Mouse (Mus musculus) forelimb bud, embryonic 11.5 days (tissue): ENCODE measurements at regions not wholly inside any gene's neighbourhood (a gene's known extent, or its start where the extent isn't known, plus 50 kb on each side); places are given as distances from the start of the nearest gene placed in this dataset.

Source experiments
- DNase-seq: peaks from one replicate; pipeline ENCODE4 v3.0.0-alpha.2; 2012; ENCODE audit warnings: low read depth, low spot score

- DNase-seq, result no peak
These were observed 158.1 kb downstream of the Icos start for GRCm38 (mm10) chr1:61135597-61136545.

GRCm38 (mm10) chr1:61137210-61137885, 159.6 kb downstream of the Icos start:
- DNase-seq, result no peak

GRCm38 (mm10) chr1:61137954-61138353, 160.2 kb downstream of the Icos start:
- no peak for DNase-seq

DNA sequence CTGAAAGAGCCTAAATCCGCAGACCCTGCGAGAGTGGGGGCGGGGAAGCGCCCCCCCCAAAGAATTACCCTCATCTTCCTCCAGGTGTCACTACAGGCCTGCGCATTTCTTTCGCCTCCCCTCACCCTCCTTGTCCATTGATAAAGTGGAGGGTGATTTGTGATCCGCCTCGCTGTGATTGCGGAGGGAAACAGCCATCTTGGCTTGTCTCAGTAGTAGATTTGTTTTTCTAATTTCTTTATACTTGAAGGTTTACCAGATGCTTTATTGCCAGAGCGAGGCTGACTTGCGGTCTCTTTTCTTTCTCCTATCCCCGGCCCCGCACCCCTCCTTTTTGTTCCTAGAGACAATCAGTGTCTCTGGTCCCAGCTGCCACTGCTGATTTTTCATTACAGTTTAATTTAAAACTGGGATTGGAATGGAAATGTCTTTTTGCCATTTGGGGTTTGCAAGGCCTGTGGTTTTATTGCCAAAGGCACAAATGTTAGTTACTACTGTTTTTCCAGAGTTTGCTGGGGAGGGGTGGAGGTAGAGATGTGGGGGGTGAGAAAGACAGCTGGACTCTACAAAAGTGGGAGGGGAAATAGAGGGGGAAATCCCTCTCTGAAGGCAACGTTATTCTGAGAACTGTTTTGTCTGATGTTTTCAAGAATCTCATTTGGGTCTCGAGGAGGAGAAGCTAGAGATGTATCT, 161.7 kb downstream of the Icos start:
- DNase-seq, result peak; percentile 77

DNA sequence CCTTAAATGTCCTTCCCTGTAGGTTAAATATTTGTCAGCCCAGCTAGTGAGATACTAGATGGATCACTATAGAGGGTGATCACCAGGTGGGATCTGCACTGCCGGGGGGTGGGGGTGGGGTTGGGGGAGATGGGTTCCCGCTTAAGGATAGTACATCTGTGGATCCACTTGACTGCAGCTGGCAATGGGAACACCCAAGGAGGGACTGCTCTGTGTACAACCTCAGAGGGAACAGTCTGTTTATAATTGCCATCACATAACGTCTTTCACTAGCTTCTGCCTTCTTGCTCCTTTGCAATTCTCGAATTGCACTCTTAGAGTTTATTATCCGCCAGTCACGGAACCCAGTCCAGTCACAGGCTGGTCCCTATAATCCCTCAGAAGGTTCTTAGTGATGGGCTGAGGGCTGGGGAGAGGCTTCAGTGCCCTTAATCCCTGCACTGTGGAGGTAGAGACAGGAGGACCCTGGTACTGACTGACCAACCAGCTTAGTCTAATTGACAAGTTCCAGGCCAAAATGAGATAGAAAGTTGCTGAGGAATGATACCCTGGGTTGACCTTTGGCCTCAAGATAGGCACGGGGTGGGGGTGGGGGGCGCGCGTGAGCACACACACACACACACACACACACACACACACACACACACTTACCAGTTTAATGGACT, 162.4 kb downstream of the Icos start:
- no peak for DNase-seq

DNA sequence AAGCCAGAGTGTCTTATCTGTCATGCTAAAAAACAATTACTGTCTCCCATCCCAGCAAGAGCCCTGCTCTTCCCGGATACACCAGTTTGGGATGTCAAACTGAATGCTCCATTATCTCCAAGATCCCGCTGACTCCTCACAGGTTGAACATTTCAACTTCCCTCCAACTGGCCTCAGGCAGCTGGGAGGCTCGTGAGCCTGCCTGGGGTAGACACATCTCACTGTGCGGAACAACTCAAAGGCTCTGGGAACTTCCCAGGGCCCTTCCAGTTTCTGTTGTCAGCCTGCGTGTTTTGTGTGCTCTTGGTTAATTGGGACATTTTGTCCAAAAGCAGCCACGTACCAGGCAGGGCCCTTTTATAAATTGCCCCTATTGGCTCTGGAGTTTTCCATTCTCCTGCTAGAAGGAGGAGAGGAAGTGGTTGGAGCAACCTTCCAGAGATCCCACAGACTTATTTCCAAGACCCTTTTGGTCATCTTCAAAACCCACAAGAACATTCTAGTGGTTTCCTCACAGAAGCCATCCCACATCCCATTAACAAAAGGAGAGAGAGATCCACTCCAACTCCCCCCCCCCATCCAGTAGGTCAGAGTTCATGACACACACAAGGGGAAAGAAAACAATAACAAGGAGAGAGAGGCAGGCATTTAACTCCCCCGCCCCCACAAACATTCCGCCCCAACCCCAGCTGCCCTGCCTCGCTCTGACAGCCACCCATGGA, 163.3 kb downstream of the Icos start:
- DNase-seq, result no peak

DNA sequence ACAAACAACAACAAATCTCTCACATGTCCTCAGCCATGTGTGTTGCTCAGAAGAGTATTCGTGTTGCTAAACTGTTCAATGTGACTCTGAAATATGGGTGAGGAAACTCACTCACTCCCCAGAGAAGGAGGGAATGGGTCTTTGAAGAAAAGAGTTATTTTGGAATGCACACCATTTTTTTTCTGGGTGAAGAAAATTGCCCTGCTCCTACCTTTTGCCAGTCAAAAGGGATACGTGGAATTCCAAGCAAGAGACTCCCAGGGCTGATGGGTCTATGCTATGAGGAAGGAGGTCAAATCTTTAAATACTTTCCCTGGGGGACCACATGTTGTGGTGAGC, 163.8 kb downstream of the Icos start:
- DNase-seq, result peak; percentile 32

DNA sequence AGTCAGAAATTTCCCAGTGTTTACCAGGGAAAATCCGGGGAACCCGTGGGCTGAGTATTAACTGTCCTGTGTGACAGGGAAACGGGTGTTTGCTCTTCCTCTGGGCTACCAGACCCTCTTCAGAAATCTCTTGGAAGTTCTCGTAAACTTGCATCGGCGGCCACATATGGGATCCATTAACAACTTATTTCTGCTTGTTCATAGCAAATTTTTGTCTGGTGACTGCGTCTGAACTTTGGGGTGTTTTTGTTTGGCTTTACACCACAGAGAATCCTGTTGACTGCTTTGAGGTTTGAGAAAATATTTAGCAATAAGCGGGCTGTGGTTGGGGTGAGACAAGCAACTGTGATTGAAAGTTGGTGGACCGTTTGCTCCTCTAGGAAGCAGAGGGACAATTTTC, 164.2 kb downstream of the Icos start:
- peak; percentile 74 for DNase-seq

GRCm38 (mm10) chr1:61143030-61143753, 165.5 kb downstream of the Icos start:
- DNase-seq, result peak; percentile 35

- DNase-seq, result no peak
These were observed 166.0 kb downstream of the Icos start for GRCm38 (mm10) chr1:61143754-61144066.

DNA sequence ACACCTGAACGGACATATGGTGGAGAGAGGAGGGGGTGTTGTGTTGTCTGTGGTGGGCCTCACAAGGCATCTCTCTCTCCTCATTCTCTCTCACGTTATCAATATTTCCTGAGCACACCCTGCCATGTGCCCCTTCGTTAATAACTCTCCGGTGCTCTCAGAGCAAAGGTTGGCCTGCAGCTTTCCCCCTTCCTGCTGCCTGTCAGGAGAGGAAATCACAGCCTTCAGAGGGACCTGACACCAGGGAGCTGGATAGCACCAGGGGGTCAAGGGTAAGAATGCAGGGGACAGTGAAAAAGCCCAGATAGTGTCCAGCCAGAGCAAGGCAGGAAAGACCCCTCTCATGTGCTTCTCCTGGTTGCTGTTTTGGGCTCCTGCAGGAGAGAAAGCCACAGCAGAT, 167.3 kb downstream of the Icos start:
- DNase-seq, result no peak

DNA sequence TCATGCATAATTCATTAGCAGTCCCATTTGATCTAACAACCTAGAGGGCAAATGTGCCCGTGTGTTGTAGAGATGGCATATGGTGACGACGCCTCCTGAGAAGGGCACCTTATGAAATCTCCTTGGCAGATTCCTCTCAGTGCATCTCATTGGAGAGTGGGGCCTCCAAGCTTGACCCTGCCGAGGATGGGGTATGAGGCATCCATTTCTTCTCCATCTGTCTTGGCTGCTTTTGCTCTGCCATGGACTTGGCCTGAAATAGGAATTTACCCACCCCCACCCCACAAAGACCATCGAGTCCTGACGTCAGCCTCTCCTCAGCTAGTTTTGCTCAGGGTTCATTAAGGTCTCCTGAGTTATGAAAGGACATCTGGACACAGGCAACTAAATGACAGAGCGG, 167.8 kb downstream of the Icos start:
- DNase-seq, result no peak

DNA sequence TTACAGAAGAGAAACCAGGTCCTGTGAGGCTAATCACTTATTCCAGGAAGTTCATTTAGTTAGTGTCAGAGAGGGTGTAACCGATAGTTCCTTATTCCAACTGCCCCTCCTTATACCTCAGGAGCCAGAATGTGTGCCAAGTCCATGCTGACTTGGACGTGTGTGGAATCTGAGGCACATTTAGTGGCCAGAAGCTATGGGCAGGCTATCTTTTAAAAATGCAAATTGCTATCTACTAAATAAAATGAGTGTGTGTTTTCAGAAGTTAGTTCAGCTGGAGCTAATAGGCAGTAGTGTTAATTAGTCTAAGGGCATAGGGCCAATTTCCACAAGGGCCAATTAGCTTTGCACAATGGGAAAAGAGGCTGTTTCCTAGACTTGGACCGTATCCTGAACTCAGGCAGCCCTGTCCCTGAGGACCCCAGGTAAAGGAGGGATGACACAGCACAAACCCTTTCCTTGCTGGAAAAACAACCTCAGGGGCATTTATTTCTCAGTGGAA, 168.5 kb downstream of the Icos start:
- no peak for DNase-seq

- peak; percentile 51 for DNase-seq
These were observed 174.0 kb downstream of the Icos start for GRCm38 (mm10) chr1:61151742-61152141.

- DNase-seq, result no peak
These were observed 174.4 kb downstream of the Icos start for GRCm38 (mm10) chr1:61152157-61152556.

DNA sequence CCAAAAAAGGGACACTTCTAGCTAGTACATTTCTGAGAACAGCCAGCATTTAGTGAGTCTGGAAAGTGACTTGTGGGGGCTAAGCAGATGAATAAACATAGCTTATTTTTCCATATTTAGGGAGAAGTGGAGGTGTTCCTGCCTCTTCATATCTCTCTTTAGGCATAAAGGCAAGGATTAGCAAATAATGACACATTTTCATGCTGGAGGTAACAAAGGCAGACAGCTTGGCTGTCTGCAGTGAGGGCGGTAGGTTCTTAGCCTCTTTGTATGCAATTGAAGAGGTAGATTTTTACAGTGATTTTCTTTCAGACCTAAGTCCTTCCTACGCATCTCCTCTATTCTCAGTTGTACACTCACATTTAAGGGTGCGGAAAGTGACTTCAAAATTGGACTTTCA, 176.5 kb downstream of the Icos start:
- DNase-seq, result no peak

GRCm38 (mm10) chr1:61157271-61157670, 179.5 kb downstream of the Icos start:
- no peak for DNase-seq

DNA sequence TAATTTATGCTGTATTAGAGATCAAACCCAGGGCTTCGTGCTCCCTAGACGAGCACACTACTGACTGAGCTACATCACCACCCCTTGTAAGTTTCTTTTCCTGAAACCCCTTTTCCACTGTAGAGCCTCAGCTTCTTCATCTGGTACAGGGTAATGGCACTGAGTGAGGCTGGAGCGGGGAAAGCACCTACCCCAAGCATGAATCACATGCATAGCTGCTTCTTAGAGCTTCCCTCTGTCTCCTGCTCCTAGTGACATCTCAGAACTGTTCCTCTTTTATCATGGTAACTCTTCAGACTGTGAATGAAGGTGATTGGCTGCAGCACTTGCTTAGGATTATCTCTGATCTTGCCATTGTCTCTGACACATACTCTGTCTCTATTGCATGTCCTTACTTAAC, 182.8 kb downstream of the Icos start:
- DNase-seq, result no peak

DNA sequence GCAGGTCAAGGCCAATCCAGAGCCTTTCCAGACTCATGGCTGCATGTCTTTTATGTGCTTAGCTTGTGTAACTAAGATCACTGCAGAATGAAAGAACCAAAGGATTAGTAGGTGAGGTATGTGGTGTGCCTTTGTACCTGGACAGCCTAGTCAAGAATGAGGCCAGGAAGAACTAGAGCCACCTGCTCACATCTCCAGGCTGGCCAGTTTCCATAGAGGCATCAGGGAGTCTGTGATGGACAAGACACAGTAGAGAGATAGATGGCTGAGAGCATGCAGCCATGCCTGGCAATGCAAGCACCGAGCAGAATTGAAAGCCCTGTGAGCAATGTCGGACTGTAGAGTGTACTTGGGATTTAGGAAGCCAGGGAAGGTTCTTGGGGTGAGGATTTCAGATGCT, 186.5 kb downstream of the Icos start:
- no peak for DNase-seq

- no peak for DNase-seq
These were observed 194.2 kb downstream of the Icos start for GRCm38 (mm10) chr1:61171941-61172340.

DNA sequence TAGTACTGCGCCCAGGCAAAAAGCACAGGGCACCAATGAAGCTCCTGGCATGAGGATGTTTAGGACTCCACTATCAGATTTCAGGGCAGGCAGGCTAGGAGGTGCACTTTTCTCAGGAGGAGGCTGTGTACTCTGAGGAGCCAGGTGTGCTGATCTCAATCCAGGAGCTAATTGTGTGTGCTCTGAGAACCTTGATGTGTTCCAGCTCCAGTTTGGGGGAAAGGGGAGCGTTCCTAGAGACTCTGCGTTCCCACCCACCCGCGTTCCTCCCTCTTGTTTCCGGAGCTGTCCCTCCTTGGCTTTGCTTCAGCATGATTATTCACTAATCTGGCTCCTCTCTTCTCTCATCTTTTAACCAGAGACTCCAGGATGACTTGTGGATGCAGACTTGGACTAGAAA, 195.2 kb downstream of the Icos start:
- DNase-seq, result no peak
